Mouse (Mus musculus): Measurements from ENCODE around the gene Gm1673.

DNA sequence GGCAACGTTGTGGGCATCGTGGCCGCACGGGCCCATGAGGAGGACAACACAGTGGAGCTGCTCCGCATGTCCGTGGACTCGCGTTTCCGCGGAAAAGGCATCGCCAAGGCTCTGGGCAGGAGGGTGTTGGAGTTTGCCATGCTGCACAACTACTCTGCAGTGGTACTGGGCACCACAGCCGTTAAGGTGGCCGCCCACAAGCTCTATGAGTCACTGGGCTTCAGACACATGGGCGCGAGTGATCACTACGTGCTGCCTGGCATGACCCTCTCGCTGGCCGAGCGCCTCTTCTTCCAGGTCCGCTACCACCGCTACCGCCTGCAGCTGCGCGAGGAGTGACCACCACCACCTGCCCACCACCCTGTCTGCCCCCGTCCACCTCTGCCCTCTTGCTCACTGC, 17.6 kb downstream of the Gm1673 start:
- TF ChIP-seq CTCF (IDR thresholded peaks at IDR 0.05; ENCODE audit: low read depth, low read length) (no peak), POLR2A (IDR thresholded peaks at IDR 0.05; ENCODE audit: borderline replicate concordance, low read depth, low read length) (no peak)
